Mouse (Mus musculus) forebrain, postnatal 0 days (tissue): ENCODE results near the gene Slc10a6. TPM values are rescaled to one million over a fixed set of nuclear protein-coding genes. Genes with fewer than 3 reads are reported as not detected.

Source experiments
- ATAC-seq: fragments of 200-750 bp; cut with Nextera tagmentation; 2 replicates; pipeline ENCODE4 v1.8.0; 2017; ENCODE audit warnings: mild to moderate bottlenecking, moderate library complexity
- DNase-seq: peaks from one replicate; pipeline ENCODE4 v3.0.0-alpha.2; 2015
- H3K27ac ChIP-seq: fragments of 300-500 bp; sonication (generic); 2 replicates; pipeline ENCODE4 v1.5.1; 2014; ENCODE audit warnings: low read depth, mild to moderate bottlenecking, antibody characterized with exemption, low read length, moderate library complexity, mixed read lengths
- H3K27me3 ChIP-seq: fragments of 300-500 bp; sonication (generic); 2 replicates; pipeline ENCODE4 v1.6.1; 2014; ENCODE audit warnings: mild to moderate bottlenecking, low read length, mixed read lengths; ENCODE audit not compliant: insufficient read depth
- H3K36me3 ChIP-seq: fragments of 300-500 bp; sonication (generic); 2 replicates; pipeline ENCODE4 v1.6.1; 2014; ENCODE audit warnings: mild to moderate bottlenecking, moderate library complexity; ENCODE audit not compliant: insufficient read depth
- H3K4me1 ChIP-seq: fragments of 300-500 bp; sonication (generic); 2 replicates; pipeline ENCODE4 v1.6.1; 2014; ENCODE audit warnings: antibody characterized with exemption; ENCODE audit not compliant: insufficient read depth
- H3K4me2 ChIP-seq: fragments of 300-500 bp; sonication (generic); 2 replicates; pipeline ENCODE4 v1.6.1; 2014; ENCODE audit warnings: low read depth, mild to moderate bottlenecking, moderate library complexity
- H3K4me3 ChIP-seq: fragments of 300-500 bp; sonication (generic); 2 replicates; pipeline ENCODE4 v1.5.1; 2014; ENCODE audit warnings: low read depth, low read length, mixed read lengths
- H3K9ac ChIP-seq: fragments of 300-500 bp; sonication (generic); 2 replicates; pipeline ENCODE4 v1.6.1; 2014; ENCODE audit warnings: mild to moderate bottlenecking
- H3K9me3 ChIP-seq: fragments of 300-500 bp; sonication (generic); 2 replicates; pipeline ENCODE4 v1.6.1; 2016; ENCODE audit warnings: low read length
- CTCF ChIP-seq: sonication (generic); IDR thresholded peaks from 2 replicates; pipeline ENCODE4 v1.5.1; 2016; ENCODE audit warnings: antibody characterized with exemption, control low read depth, low read depth
- WGBS: fragments of 180-500 bp; shearing (Covaris S2); extraction: QIAGEN DNeasy Blood & Tissue Kit; methylation state at CpG from one replicate; pipeline ENCODE4 v1.1.7; 2014; 5-methylcytosine and 5-hydroxymethylcytosine counted together
- polyA plus RNA-seq: library from polyadenylated mRNA; unstranded; fragments of >200 nt; fragmentation: Nextera tagmentation; extraction: Ambion mirVana; gene quantifications from 2 replicates; pipeline ENCODE4 v1.2.1, GENCODE M21; 2015
- total RNA-seq: library from RNA; depleted of rRNA; stranded (reverse); fragments of >200 nt; gene quantifications from 2 replicates; pipeline ENCODE4 v1.2.3, GENCODE M21; 2014

Slc10a6 gene
- total and polyA plus RNA-seq, 2 experiments from 2014 or later, result 0.07 to 0.76 TPM

- no peak for TF ChIP-seq CTCF
- Histone ChIP-seq H3K4me2 (no peak overlapping the region), H3K27ac (no peak overlapping the region), H3K27me3 (no peaks in the 10 kb centered on the region), H3K9me3 (no peaks in the 10 kb centered on the region), H3K4me1 (no peaks in the 10 kb centered on the region), H3K4me3 (no peak overlapping the region), H3K36me3 (no peaks in the 10 kb centered on the region), H3K9ac (no peak overlapping the region)
- ATAC-seq, result no peak
- no peak for DNase-seq
- WGBS, result 80% methylated on average over 3 of the region's 3 CpGs
Observed at GRCm38 (mm10) chr5:103647320-103647719, 18.1 kb upstream of the Slc10a6 start.

GRCm38 (mm10) chr5:103644167-103644566 is 15.0 kb upstream of the Slc10a6 start:
- no peaks in the 10 kb centered on the region for H3K36me3 ChIP-seq
- ATAC-seq, result no peak
- H3K27ac ChIP-seq, result no peak overlapping the region
- no peaks in the 10 kb centered on the region for H3K27me3 ChIP-seq
- no peak for TF ChIP-seq CTCF
- H3K4me2 ChIP-seq, result no peak overlapping the region
- WGBS, result 94% methylated on average over 1 of the region's 1 CpGs
- H3K4me1 ChIP-seq, result no peaks in the 10 kb centered on the region
- no peak for DNase-seq
- H3K9me3 ChIP-seq, result no peaks in the 10 kb centered on the region
- H3K4me3 ChIP-seq, result no peak overlapping the region
- no peak overlapping the region for H3K9ac ChIP-seq

GRCm38 (mm10) chr5:103637162-103637561 is 8.0 kb upstream of the Slc10a6 start:
- no peak for TF ChIP-seq CTCF
- DNase-seq (no peak), ATAC-seq (no peak)
- H3K27ac ChIP-seq, result no peak overlapping the region
- 91% methylated on average over 2 of the region's 2 CpGs for whole genome bisulfite sequencing
- no peak overlapping the region for H3K9ac ChIP-seq
- H3K9me3 ChIP-seq, result no peaks in the 10 kb centered on the region
- no peaks in the 10 kb centered on the region for H3K4me1 ChIP-seq
- H3K4me3 ChIP-seq, result no peak overlapping the region
- H3K4me2 ChIP-seq, result no peak overlapping the region
- H3K27me3 ChIP-seq, result no peaks in the 10 kb centered on the region
- H3K36me3 ChIP-seq, result no peaks in the 10 kb centered on the region

- no peak overlapping the region for H3K4me2 ChIP-seq
- H3K9me3 ChIP-seq, result no peaks in the 10 kb centered on the region
- WGBS, result 68% methylated on average over 9 of the region's 9 CpGs
- no peak for TF ChIP-seq CTCF
- H3K9ac ChIP-seq, result no peak overlapping the region
- no peak overlapping the region for H3K4me3 ChIP-seq
- H3K27ac ChIP-seq, result no peak overlapping the region
- no peaks in the 10 kb centered on the region for H3K36me3 ChIP-seq
- peaks cover 6% of the 10 kb centered on the region; the same call in 1 of the 2 replicates for H3K4me1 ChIP-seq
- no peak for DNase-seq
- ATAC-seq, result no peak
- no peaks in the 10 kb centered on the region for H3K27me3 ChIP-seq
Observed at GRCm38 (mm10) chr5:103629854-103630580, 814 bp upstream of the Slc10a6 start.

GRCm38 (mm10) chr5:103628499-103628898 is 704 bp downstream of the Slc10a6 start:
- Histone ChIP-seq H3K4me3 (no peak overlapping the region), H3K4me1 (peaks cover 6% of the 10 kb centered on the region; the same call in 1 of the 2 replicates), H3K36me3 (no peaks in the 10 kb centered on the region), H3K9me3 (no peaks in the 10 kb centered on the region), H3K4me2 (no peak overlapping the region), H3K27ac (no peak overlapping the region), H3K9ac (no peak overlapping the region), H3K27me3 (no peaks in the 10 kb centered on the region)
- ATAC-seq, result no peak
- TF ChIP-seq CTCF, result no peak
- WGBS, result 77% methylated on average over 6 of the region's 6 CpGs
- no peak for DNase-seq

- H3K27ac ChIP-seq, result no peak overlapping the region
- no peak overlapping the region for H3K4me2 ChIP-seq
- peaks cover 6% of the 10 kb centered on the region; the same call in 1 of the 2 replicates for H3K4me1 ChIP-seq
- no peak overlapping the region for H3K4me3 ChIP-seq
- TF ChIP-seq CTCF, result no peak
- no peak for ATAC-seq
- no peaks in the 10 kb centered on the region for H3K9me3 ChIP-seq
- WGBS, result 90% methylated on average over 5 of the region's 5 CpGs
- H3K27me3 ChIP-seq, result no peaks in the 10 kb centered on the region
- no peak for DNase-seq
- H3K9ac ChIP-seq, result no peak overlapping the region
- H3K36me3 ChIP-seq, result no peaks in the 10 kb centered on the region
Observed at GRCm38 (mm10) chr5:103624831-103625230, 4.4 kb downstream of the Slc10a6 start.

- DNase-seq, result no peak
- Histone ChIP-seq H3K4me2 (no peak overlapping the region), H3K27me3 (no peaks in the 10 kb centered on the region), H3K36me3 (no peaks in the 10 kb centered on the region), H3K9ac (no peak overlapping the region), H3K27ac (no peak overlapping the region), H3K4me1 (no peaks in the 10 kb centered on the region), H3K4me3 (no peak overlapping the region), H3K9me3 (no peaks in the 10 kb centered on the region)
- WGBS, result 52% methylated on average over 5 of the region's 5 CpGs
- no peak for TF ChIP-seq CTCF
- no peak for ATAC-seq
Observed at GRCm38 (mm10) chr5:103622321-103622720, 6.9 kb downstream of the Slc10a6 start.
